Mouse (Mus musculus) heart, embryonic 13.5 days (tissue): ENCODE results near the gene Hoxd10. TPM values are rescaled to one million over a fixed set of nuclear protein-coding genes. Genes with fewer than 3 reads are reported as not detected.

Experiments
- ATAC-seq: fragments of 200-750 bp; cut with Nextera tagmentation; 2 replicates; pipeline ENCODE4 v1.8.0; 2017; ENCODE audit warnings: moderate TSS enrichment; ENCODE audit not compliant: insufficient number of reproducible peaks, low FRiP score, low TSS enrichment; ENCODE audit errors: extremely low read depth
- H3K27ac ChIP-seq: fragments of 300-500 bp; sonication (generic); replicated peaks from 2 replicates; pipeline ENCODE4 v1.5.1; 2015; ENCODE audit warnings: moderate library complexity, mild to moderate bottlenecking, inconsistent platforms
- H3K27me3 ChIP-seq: fragments of 300-500 bp; sonication (generic); replicated peaks from 2 replicates; pipeline ENCODE4 v1.6.1; 2015; ENCODE audit warnings: mild to moderate bottlenecking, inconsistent platforms
- H3K36me3 ChIP-seq: fragments of 300-500 bp; sonication (generic); 2 replicates; pipeline ENCODE4 v1.6.1; 2015; ENCODE audit warnings: mild to moderate bottlenecking, inconsistent platforms
- H3K4me1 ChIP-seq: fragments of 300-500 bp; sonication (generic); 2 replicates; pipeline ENCODE4 v1.6.1; 2015; ENCODE audit warnings: inconsistent platforms
- H3K4me2 ChIP-seq: fragments of 300-500 bp; sonication (generic); 2 replicates; pipeline ENCODE4 v1.6.1; 2015; ENCODE audit warnings: inconsistent platforms, mild to moderate bottlenecking, moderate library complexity
- H3K4me3 ChIP-seq: fragments of 300-500 bp; sonication (generic); 2 replicates; pipeline ENCODE4 v1.5.1; 2015; ENCODE audit warnings: moderate library complexity, mild to moderate bottlenecking, inconsistent platforms
- H3K9ac ChIP-seq: fragments of 300-500 bp; sonication (generic); 2 replicates; pipeline ENCODE4 v1.6.1; 2015; ENCODE audit warnings: inconsistent platforms, mild to moderate bottlenecking, moderate library complexity
- H3K9me3 ChIP-seq: fragments of 300-500 bp; sonication (generic); 2 replicates; pipeline ENCODE4 v1.6.1; 2016; ENCODE audit warnings: inconsistent platforms
- WGBS: fragments of 180-500 bp; shearing (Covaris S2); methylation state at CpG from one replicate; pipeline ENCODE4 v1.1.7; 2015; ENCODE audit warnings: mixed read lengths; 5-methylcytosine and 5-hydroxymethylcytosine counted together
- microRNA counts: library from miRNA; unstranded; fragments of <30 nt; microRNA quantifications from one replicate; lab custom pipeline; 2016
- microRNA-seq: library from miRNA; unstranded; fragments of <30 nt; microRNA quantifications from one replicate; pipeline ENCODE4, GENCODE M21; 2016
- polyA plus RNA-seq: library from polyadenylated mRNA; unstranded; fragments of >200 nt; fragmentation: Nextera tagmentation; extraction: Ambion mirVana; gene quantifications from 2 replicates; pipeline ENCODE4 v1.2.1, GENCODE M21; 2015

Gene Hoxd10
- polyA plus RNA-seq, 1 experiment from 2014 or later: 0.08 TPM

DNA sequence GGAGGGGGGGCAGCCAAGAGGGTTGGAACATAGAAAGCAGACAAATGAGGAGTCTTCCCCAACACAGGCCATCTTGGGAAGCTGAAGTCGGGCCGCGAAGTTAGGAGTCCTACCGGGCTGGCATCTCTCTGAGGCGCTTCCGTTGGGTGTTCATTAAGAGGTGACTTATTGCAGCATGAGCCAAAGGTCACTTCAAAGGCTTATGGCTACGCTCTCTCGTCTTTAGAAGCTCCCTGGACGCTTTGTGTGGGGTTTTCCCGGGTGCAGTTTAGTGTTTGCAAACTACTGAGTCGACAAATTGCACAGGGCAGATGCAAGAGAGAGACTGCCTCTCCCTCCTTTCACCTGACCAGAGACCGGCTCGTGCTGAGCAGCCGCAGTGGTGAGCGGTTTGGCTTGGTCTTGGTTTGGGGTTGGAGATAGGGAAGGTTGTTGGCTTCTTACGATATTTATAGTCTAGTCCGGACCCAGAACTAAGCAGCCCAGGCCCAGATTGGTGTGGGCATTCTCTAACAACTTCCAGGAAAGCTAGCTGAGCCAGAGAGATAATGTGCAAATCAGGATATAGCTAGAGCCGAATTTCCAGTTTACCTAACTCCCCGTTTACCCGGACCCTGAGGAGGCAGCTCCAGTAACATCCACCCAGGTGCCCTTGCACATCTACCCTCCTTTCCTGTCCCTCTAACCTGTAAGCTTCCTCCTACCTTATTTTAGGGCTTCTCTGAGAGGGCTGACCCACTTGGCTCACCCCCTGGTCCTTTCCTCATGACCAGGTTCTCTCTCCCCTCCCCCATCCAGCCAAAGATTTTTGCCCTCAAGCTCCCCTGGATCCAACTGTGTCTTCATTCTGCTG, 47.1 kb downstream of the Hoxd10 start:
- no peak for ATAC-seq
- H3K27ac ChIP-seq: no peak overlapping the region
- no peak overlapping the region for H3K9ac ChIP-seq
- H3K4me1 ChIP-seq: peaks cover 12% of the 10 kb centered on the region
- no peak overlapping the region for H3K4me2 ChIP-seq
- H3K36me3 ChIP-seq: no peaks in the 10 kb centered on the region
- H3K9me3 ChIP-seq: no peaks in the 10 kb centered on the region
- WGBS: 2% methylated on average over 20 of the region's 20 CpGs
- H3K4me3 ChIP-seq: no peak overlapping the region
- peaks cover 99% of the 10 kb centered on the region for H3K27me3 ChIP-seq

DNA sequence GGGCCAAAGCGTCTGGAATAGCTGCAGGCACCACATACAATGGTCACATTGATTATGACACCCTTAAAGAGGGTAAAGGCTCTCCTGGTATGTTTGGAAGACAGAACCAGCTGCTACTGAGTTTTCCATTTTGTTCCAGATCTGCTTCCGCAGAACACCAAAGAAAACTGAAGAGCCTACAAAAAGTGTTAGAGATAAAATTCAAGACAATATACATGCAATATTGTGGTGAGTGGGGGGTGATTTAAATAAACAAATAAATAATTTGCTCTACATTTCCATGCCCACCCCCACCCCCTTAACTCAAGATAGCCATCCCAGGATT, 47.7 kb downstream of the Hoxd10 start:
- Histone ChIP-seq H3K36me3 (no peaks in the 10 kb centered on the region), H3K9me3 (no peaks in the 10 kb centered on the region), H3K4me2 (no peak overlapping the region), H3K9ac (no peak overlapping the region), H3K4me3 (no peak overlapping the region), H3K27me3 (peaks cover 99% of the 10 kb centered on the region), H3K4me1 (peaks cover 12% of the 10 kb centered on the region), H3K27ac (no peak overlapping the region)
- no peak for ATAC-seq
- WGBS: 9% methylated on average over 2 of the region's 2 CpGs

DNA sequence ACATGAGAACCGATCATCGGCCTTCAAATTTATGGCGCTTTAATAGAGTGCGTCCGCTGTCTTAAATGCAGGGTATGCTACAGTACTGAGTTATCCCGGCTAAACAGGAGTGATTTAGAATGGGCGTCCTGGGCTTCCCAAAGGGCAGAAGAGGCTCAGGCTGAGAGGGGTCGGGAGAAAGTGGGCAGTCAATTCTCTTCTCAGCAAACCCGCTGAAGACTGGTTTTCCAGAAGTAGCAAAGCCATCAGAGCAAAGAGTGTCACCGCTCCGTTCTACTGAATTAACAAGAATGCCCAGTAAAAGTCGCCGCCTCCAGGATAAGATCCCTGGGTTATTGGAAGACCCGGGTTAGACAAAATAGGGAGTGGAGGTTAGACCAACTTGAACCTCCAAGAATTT, 48.1 kb downstream of the Hoxd10 start:
- Histone ChIP-seq H3K36me3 (no peaks in the 10 kb centered on the region), H3K4me1 (peaks cover 12% of the 10 kb centered on the region), H3K4me2 (peak overlapping the region; percentile 48; the same call in 1 of the 2 replicates), H3K9ac (no peak overlapping the region), H3K4me3 (peak overlapping the region; percentile 24; the same call in 1 of the 2 replicates), H3K9me3 (no peaks in the 10 kb centered on the region), H3K27ac (no peak overlapping the region), H3K27me3 (peaks cover 99% of the 10 kb centered on the region)
- whole genome bisulfite sequencing: 4% methylated on average over 14 of the region's 14 CpGs
- ATAC-seq: no peak

- no peak for ATAC-seq
- no peak overlapping the region for H3K9ac ChIP-seq
- peak overlapping the region; percentile 24 for H3K4me3 ChIP-seq
- peaks cover 99% of the 10 kb centered on the region for H3K27me3 ChIP-seq
- H3K27ac ChIP-seq: no peak overlapping the region
- H3K4me2 ChIP-seq: peak overlapping the region; percentile 48
- WGBS: 2% methylated on average over 43 of the region's 43 CpGs
- no peaks in the 10 kb centered on the region for H3K36me3 ChIP-seq
- no peaks in the 10 kb centered on the region for H3K9me3 ChIP-seq
- H3K4me1 ChIP-seq: peaks cover 12% of the 10 kb centered on the region
Observed at GRCm38 (mm10) chr2:74740311-74741091, 48.8 kb downstream of the Hoxd10 start.

GRCm38 (mm10) chr2:74741252-74741978, 49.7 kb downstream of the Hoxd10 start:
- 43% methylated on average over 2 of the region's 3 CpGs for WGBS
- Histone ChIP-seq H3K9ac (no peak overlapping the region), H3K27me3 (peaks cover 99% of the 10 kb centered on the region), H3K4me1 (peaks cover 8% of the 10 kb centered on the region), H3K4me2 (no peak overlapping the region), H3K9me3 (no peaks in the 10 kb centered on the region), H3K27ac (no peak overlapping the region), H3K36me3 (no peaks in the 10 kb centered on the region), H3K4me3 (no peak overlapping the region)
- no peak for ATAC-seq

DNA sequence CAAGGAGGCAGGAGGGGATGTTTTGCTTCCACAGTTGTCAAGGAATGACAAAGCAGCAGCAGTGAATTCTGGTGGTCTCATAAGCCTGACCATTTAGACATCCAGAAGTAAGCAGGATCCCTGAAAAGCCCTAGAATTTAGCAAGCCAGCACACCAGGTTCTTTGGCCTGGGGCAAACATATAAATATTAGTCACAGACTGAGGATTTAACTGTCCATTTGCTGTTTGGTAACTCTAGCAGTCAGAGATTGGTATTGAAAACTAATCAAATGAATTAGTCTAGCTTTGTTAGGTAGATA, 50.2 kb downstream of the Hoxd10 start:
- Histone ChIP-seq H3K4me2 (no peak overlapping the region), H3K27me3 (peaks cover 99% of the 10 kb centered on the region), H3K4me1 (peaks cover 11% of the 10 kb centered on the region), H3K27ac (no peak overlapping the region), H3K4me3 (no peak overlapping the region), H3K9me3 (no peaks in the 10 kb centered on the region), H3K36me3 (no peaks in the 10 kb centered on the region), H3K9ac (no peak overlapping the region)
- no peak for ATAC-seq

MicroRNAs encoded within 50 kb of the gene (microRNA counts, 519-probe panel; counts per million panel counts)
- 209 counts per million, percentile 61 among the panel's probes with 10 or more counts for microRNA mmu-miR-10b (lab: Ali Mortazavi, UCI)

Small RNAs within 50 kb of the gene (microRNA-seq; reads per million reads assigned to microRNA genes)
- gene Gm44463 (not detected), gene Mir10b (702 reads per million, percentile 76 among the genes with 10 or more reads in this experiment)

Other genes with a start within 250 kb of the Hoxd10 start
- gene Lnpk, start 112.5 kb upstream of the Hoxd10 start, polyA plus RNA-seq: 18.8 and 19.3 TPM in 2 replicates
- not detected in 2 replicates for gene Evx2, start 32.4 kb upstream of the Hoxd10 start, polyA plus RNA-seq
- not detected in 2 replicates for gene Hoxd13, start 23.6 kb upstream of the Hoxd10 start, polyA plus RNA-seq
- not detected in 2 replicates for gene Hoxd12, start 16.9 kb upstream of the Hoxd10 start, polyA plus RNA-seq
- gene Hoxd11, start 12.4 kb upstream of the Hoxd10 start, polyA plus RNA-seq: not detected in 2 replicates
- gene Hoxd9, start 5.8 kb downstream of the Hoxd10 start, polyA plus RNA-seq: not detected in 2 replicates
- 0.07 and 0.23 TPM in 2 replicates for gene Hoxd8, start 12.7 kb downstream of the Hoxd10 start, polyA plus RNA-seq
- 0.74 and 0.89 TPM in 2 replicates for gene Hoxd3, start 20.0 kb downstream of the Hoxd10 start, polyA plus RNA-seq
- gene Hoxd4, start 20.0 kb downstream of the Hoxd10 start, polyA plus RNA-seq: not detected in 2 replicates
- gene Gm28230, start 34.8 kb downstream of the Hoxd10 start, polyA plus RNA-seq: 0.09 TPM in 1 of 2 replicates, not detected in the other
- gene Hoxd1, start 71.1 kb downstream of the Hoxd10 start, polyA plus RNA-seq: not detected in 2 replicates
- 138 and 155 TPM in 2 replicates for gene Mtx2, start 133.9 kb downstream of the Hoxd10 start, polyA plus RNA-seq